Mouse (Mus musculus): ENCODE measurements around the gene Unc93a. TPM values are rescaled to one million over a fixed set of nuclear protein-coding genes. Genes with fewer than 3 reads are reported as not detected.
"Not testable (repeated sequence)": the region's sequence is repeated elsewhere in the genome, so short reads cannot be mapped to it uniquely, and the experiment has no call there.

Gene Unc93a
- polyA plus RNA-seq, 1 experiment from 2014 or later = not detected

DNA sequence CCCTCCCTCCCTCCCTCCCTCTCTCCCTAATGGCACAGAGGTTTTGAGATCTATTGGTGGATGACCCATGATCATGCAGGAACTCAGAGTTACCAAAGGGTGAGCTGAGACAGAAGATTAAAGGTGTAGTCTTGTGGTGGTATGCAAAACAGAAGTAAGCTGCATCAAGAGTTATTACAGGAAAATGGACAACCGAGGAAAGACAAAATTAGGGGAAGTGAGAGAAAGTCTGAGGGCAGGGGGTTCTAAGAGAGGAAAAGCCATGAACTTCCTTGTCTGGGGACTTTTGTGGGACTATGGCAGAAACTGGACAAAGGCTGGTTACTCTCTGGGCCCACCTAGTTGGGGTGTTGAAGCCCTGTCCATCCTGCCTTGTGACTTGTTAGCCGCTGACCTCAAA, 11.1 kb upstream of the Unc93a start:
- H3K27ac ChIP-seq (ENCODE audit: low read depth, low read length); ATAC-seq (ENCODE audit: low FRiP score); H3K27me3 ChIP-seq (ENCODE audit: control insufficient read depth, insufficient read depth, low read length); H3K9me3 ChIP-seq (ENCODE audit: control insufficient read depth, low read length); H3K4me2 ChIP-seq; H3K4me1 ChIP-seq (ENCODE audit: control insufficient read depth, insufficient read depth, low read length); H3K9ac ChIP-seq (ENCODE audit: low read length); DNase-seq (ENCODE audit: low spot score, missing footprints); H3K4me3 ChIP-seq (ENCODE audit: low read depth, low read length); H3K36me3 ChIP-seq (ENCODE audit: control insufficient read depth, insufficient read depth, low read length): not testable (repeated sequence)
- WGBS = no CpG with 5 or more reads among the region's 2 CpGs

DNA sequence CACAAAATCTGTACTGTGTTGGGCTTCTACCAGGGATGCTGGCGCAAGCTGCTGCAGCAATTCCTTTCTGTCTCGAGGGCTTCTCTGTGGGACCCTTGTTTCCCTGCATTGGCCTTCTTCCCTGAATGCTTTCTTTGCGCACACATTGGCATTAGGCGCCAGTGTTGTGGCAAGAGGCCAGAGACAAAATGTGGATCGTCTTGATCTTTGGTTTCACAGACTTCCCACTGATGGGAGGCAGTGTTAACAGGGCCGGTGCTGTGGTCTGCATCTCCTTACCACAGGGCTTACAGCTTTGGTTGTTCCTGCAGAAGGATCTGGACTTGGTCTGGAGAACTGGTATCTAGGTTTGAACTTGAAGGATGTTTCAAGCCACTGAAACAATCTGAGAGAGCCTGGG, 3.7 kb upstream of the Unc93a start:
- not testable (repeated sequence) for H3K4me2 ChIP-seq; DNase-seq (ENCODE audit: low spot score, missing footprints); ATAC-seq (ENCODE audit: low FRiP score); H3K9ac ChIP-seq (ENCODE audit: low read length); H3K27me3 ChIP-seq (ENCODE audit: control insufficient read depth, insufficient read depth, low read length); H3K4me1 ChIP-seq (ENCODE audit: control insufficient read depth, insufficient read depth, low read length); H3K27ac ChIP-seq (ENCODE audit: low read depth, low read length); H3K4me3 ChIP-seq (ENCODE audit: low read depth, low read length); H3K36me3 ChIP-seq (ENCODE audit: control insufficient read depth, insufficient read depth, low read length); H3K9me3 ChIP-seq (ENCODE audit: control insufficient read depth, low read length)
- WGBS = 82% methylated on average over 1 of the region's 6 CpGs

DNA sequence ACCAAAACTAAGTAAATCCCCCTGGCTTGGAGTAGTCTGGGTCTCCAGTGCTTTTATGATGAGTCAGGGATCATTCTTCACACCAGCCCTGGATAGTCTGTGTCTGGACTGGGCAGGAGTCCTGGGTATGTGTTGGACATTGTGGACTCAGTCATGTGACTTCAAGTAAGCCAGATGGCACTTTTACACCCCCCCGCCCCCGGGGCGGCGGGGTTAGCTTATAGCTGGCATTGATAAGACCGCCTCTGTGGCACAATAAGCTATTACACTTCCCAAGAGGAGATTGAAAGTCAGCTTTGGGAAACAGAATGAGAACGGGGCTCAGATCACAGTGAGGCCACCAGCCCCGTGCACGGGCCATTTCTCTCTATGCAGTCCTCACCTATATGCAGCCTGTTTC, 742 bp upstream of the Unc93a start:
- 87% methylated on average over 8 of the region's 8 CpGs for WGBS
- not testable (repeated sequence) for DNase-seq (ENCODE audit: low spot score, missing footprints); H3K4me2 ChIP-seq; H3K36me3 ChIP-seq (ENCODE audit: control insufficient read depth, insufficient read depth, low read length); H3K27me3 ChIP-seq (ENCODE audit: control insufficient read depth, insufficient read depth, low read length); H3K9me3 ChIP-seq (ENCODE audit: control insufficient read depth, low read length); H3K4me3 ChIP-seq (ENCODE audit: low read depth, low read length); ATAC-seq (ENCODE audit: low FRiP score); H3K27ac ChIP-seq (ENCODE audit: low read depth, low read length); H3K4me1 ChIP-seq (ENCODE audit: control insufficient read depth, insufficient read depth, low read length); H3K9ac ChIP-seq (ENCODE audit: low read length)

DNA sequence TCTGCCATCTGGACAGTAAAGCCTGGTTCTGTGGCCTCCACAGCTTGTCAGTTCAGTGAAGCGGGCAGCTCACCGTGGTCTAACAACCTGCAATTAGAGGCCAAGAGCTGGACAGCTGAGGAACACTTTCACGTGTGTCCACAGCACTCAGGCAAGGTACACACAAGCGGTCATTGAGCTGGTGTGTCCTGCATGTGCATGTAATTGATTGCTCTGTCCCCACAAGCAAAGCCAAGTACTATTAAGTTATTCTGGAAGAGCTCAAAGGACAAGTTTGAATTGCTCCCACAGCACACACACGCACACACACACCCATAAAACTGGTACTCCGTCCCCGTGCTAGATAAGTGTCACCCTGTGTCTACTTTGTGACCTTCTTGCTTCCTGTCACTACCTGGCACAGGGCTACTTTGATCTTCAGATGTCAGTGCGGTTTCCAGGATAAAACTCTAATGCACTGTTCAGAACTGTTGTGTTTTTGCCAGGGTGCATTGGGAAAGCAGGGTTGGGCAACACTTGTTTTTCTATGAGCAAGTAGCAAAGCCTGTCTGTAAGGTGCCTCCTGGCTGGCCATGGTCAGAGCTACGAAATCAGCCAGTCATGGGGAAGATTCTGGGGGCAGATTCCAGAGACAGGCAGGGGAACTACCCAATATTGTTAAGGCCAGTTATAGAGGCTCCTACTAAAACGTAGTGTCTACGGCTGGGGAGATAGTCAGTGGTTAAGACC, 1.7 kb downstream of the Unc93a start:
- H3K4me2 ChIP-seq; ATAC-seq (ENCODE audit: low FRiP score); H3K9ac ChIP-seq (ENCODE audit: low read length); DNase-seq (ENCODE audit: low spot score, missing footprints); H3K9me3 ChIP-seq (ENCODE audit: control insufficient read depth, low read length); H3K4me1 ChIP-seq (ENCODE audit: control insufficient read depth, insufficient read depth, low read length); H3K4me3 ChIP-seq (ENCODE audit: low read depth, low read length); H3K27me3 ChIP-seq (ENCODE audit: control insufficient read depth, insufficient read depth, low read length); H3K27ac ChIP-seq (ENCODE audit: low read depth, low read length); H3K36me3 ChIP-seq (ENCODE audit: control insufficient read depth, insufficient read depth, low read length): not testable (repeated sequence)
- WGBS = 94% methylated on average over 7 of the region's 11 CpGs

DNA sequence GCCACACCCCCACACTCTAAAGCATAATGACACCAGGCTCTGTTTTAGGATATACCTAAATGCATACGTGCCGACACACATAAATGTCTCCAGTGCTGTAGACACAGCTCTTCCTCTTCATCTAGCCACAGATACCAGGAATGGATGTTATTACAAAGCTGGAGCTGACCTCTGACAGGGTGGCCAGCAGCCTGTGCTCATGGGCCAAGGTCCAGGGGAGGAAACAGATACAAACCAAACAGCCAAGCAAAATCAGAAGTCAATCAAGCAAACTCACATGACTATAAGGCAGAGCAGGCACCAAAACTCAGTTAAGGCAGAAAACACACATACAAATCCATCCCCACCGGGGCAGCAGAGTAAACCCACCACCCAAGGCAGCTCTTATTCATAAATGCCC, 2.3 kb downstream of the Unc93a start:
- not testable (repeated sequence) for ATAC-seq (ENCODE audit: low FRiP score); H3K4me3 ChIP-seq (ENCODE audit: low read depth, low read length); H3K27me3 ChIP-seq (ENCODE audit: control insufficient read depth, insufficient read depth, low read length); H3K4me1 ChIP-seq (ENCODE audit: control insufficient read depth, insufficient read depth, low read length); H3K4me2 ChIP-seq; H3K27ac ChIP-seq (ENCODE audit: low read depth, low read length); H3K9ac ChIP-seq (ENCODE audit: low read length); H3K9me3 ChIP-seq (ENCODE audit: control insufficient read depth, low read length); DNase-seq (ENCODE audit: low spot score, missing footprints); H3K36me3 ChIP-seq (ENCODE audit: control insufficient read depth, insufficient read depth, low read length)
- WGBS = no CpG with 5 or more reads among the region's 3 CpGs

DNA sequence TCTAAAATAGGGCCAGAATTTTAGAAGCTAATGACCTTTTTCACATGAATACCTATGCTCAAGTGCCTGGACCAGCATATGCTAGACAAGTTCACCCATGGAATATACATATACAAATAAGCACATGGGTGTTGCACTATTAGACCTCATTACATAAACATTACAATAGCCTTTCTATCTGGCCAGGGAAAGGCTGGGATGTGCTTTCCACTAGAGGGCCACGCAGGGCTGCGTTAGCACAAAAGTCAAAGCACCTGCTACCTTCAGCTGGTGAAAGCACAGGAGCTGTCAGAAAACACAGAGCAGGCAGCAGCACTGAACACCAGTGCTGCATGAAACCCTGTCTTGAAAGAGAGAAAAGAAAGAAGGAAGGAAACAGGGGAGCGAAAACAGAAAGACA, 7.4 kb downstream of the Unc93a start:
- not testable (repeated sequence) for H3K9ac ChIP-seq (ENCODE audit: low read length); ATAC-seq (ENCODE audit: low FRiP score); H3K9me3 ChIP-seq (ENCODE audit: control insufficient read depth, low read length); H3K36me3 ChIP-seq (ENCODE audit: control insufficient read depth, insufficient read depth, low read length); H3K4me2 ChIP-seq; H3K27ac ChIP-seq (ENCODE audit: low read depth, low read length); H3K27me3 ChIP-seq (ENCODE audit: control insufficient read depth, insufficient read depth, low read length); H3K4me1 ChIP-seq (ENCODE audit: control insufficient read depth, insufficient read depth, low read length); DNase-seq (ENCODE audit: low spot score, missing footprints); H3K4me3 ChIP-seq (ENCODE audit: low read depth, low read length)
- 39% methylated on average over 2 of the region's 3 CpGs for WGBS

DNA sequence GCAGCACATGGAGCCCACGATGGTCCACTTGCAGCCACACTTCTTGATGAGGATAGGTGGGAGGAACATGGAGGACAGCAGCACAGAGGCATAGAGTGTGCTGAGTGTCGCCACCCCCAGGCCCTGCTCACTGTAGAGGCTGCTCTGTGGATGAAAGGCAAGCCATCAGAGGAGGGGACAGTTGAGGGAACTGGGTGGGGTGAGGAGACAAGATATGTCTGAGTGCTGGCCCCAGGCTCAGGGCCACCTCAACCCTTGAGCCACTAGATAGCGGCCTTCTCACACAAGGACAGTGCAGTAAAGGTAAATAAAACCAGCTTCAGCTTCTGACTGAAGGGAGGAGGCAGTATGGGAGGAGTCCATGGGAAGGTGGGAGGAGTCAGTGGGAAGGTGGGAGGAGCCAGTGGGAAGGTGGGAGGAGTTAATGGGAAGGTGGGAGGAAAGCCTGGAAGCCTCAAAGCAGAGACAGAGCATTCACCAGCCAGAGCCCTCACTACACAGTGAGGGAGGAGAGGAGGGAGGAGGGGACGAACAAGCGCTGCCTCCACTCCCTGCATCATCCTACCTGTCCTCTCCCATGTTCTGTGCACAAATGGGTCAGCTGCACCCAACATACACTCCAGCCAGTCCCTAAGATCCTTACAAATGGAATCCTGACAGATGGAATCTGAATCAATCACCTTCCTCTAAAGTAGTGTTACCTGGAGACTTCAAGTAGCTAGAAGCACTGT, 8.1 kb downstream of the Unc93a start:
- 86% methylated on average over 2 of the region's 5 CpGs for WGBS
- not testable (repeated sequence) for H3K27me3 ChIP-seq (ENCODE audit: control insufficient read depth, insufficient read depth, low read length); H3K4me3 ChIP-seq (ENCODE audit: low read depth, low read length); H3K36me3 ChIP-seq (ENCODE audit: control insufficient read depth, insufficient read depth, low read length); H3K9ac ChIP-seq (ENCODE audit: low read length); H3K27ac ChIP-seq (ENCODE audit: low read depth, low read length); H3K9me3 ChIP-seq (ENCODE audit: control insufficient read depth, low read length); H3K4me2 ChIP-seq; DNase-seq (ENCODE audit: low spot score, missing footprints); H3K4me1 ChIP-seq (ENCODE audit: control insufficient read depth, insufficient read depth, low read length)
- peak; percentile 41 for ATAC-seq (ENCODE audit: low FRiP score)

DNA sequence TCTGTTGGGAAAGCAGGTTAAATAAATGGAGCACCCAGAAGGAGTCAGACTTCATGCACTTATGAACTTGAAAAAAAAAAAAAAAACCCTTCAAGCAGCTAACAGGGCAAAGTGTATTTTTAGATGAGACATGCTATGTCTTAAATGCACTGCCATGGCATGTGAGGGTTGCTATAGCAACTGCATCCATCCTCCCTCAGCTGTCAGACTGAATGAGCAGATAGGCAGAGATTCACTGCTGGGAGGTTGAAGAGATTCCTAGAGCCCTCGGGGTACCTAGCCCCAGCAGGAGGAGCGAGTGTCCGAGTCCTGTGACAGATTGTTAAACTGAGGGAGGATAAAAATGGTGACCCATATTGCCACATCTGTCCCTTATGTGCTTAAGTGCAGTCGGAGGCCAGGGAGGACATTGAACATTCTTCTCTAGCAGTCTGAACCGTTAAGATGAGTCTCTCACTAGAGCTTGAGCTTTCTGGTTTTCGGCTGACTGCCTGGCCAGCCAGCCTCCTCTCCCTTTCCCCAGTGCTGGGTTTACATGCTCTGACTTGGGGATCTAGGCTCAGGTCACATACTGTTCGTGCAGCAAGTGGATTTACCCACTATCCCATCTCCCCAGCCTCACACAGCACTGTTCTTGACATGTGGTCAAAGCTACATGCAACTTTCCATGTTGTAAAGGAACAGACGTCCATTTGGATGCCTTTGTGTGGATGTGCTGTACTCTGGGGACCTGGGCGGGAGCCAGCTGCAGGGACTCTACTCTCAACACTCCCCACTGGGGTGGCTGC, 18.9 kb downstream of the Unc93a start:
- not testable (repeated sequence) for H3K4me1 ChIP-seq (ENCODE audit: control insufficient read depth, insufficient read depth, low read length); H3K9me3 ChIP-seq (ENCODE audit: control insufficient read depth, low read length); H3K4me3 ChIP-seq (ENCODE audit: low read depth, low read length); DNase-seq (ENCODE audit: low spot score, missing footprints); H3K4me2 ChIP-seq; H3K36me3 ChIP-seq (ENCODE audit: control insufficient read depth, insufficient read depth, low read length); H3K27me3 ChIP-seq (ENCODE audit: control insufficient read depth, insufficient read depth, low read length); H3K9ac ChIP-seq (ENCODE audit: low read length); H3K27ac ChIP-seq (ENCODE audit: low read depth, low read length)
- ATAC-seq (ENCODE audit: low FRiP score) = peak; percentile 23; the same call in 1 of the 2 replicates
- 54% methylated on average over 2 of the region's 9 CpGs for WGBS

DNA sequence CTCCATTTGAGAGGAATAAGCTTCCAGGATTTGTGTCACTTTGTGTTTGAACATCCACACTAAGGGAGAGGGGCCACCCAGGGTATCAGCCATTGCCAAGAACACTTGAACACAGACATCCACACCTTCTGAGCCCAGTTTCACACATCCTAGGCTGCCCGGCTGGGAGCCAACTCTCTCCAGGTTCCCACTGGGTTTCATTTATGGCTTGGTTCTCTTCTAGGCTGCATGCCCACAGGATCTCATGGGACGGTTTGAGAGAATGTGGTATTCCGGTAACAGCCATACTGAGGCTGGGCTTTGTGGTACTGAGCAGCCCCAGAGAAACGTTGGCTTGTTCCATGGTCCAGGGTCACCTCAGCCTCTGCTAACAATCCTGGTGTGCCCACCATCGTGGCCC, 25.0 kb downstream of the Unc93a start:
- H3K4me1 ChIP-seq (ENCODE audit: control insufficient read depth, insufficient read depth, low read length); H3K27ac ChIP-seq (ENCODE audit: low read depth, low read length); H3K9ac ChIP-seq (ENCODE audit: low read length); ATAC-seq (ENCODE audit: low FRiP score); H3K4me2 ChIP-seq; H3K36me3 ChIP-seq (ENCODE audit: control insufficient read depth, insufficient read depth, low read length); DNase-seq (ENCODE audit: low spot score, missing footprints); H3K4me3 ChIP-seq (ENCODE audit: low read depth, low read length); H3K9me3 ChIP-seq (ENCODE audit: control insufficient read depth, low read length); H3K27me3 ChIP-seq (ENCODE audit: control insufficient read depth, insufficient read depth, low read length): not testable (repeated sequence)
- 80% methylated on average over 4 of the region's 5 CpGs for WGBS

Measured in midbrain, embryonic 11.5 days (tissue).